Mouse (Mus musculus) olfactory bulb, adult 2 months (tissue): Measurements from ENCODE around the gene Pusl1. TPM values are rescaled to one million over a fixed set of nuclear protein-coding genes. Genes with fewer than 3 reads are reported as not detected.

ENCODE experiments used
- H3K27ac ChIP-seq: fragments of 200-500 bp; 2 replicates; pipeline ENCODE4 v1.5.1; 2012; ENCODE audit warnings: low read depth, low read length; ENCODE audit not compliant: insufficient read depth
- H3K4me1 ChIP-seq: fragments of 200-500 bp; 2 replicates; pipeline ENCODE4 v1.6.1; 2012; ENCODE audit warnings: low read length; ENCODE audit not compliant: control insufficient read depth, insufficient read depth
- H3K4me3 ChIP-seq: fragments of 200-500 bp; 2 replicates; pipeline ENCODE4 v1.5.1; 2012; ENCODE audit warnings: mild to moderate bottlenecking, low read depth, low read length, moderate library complexity; ENCODE audit not compliant: insufficient read depth
- CTCF ChIP-seq: fragments of 200-500 bp; IDR thresholded peaks from 2 replicates; pipeline ENCODE4 v1.5.1; 2012; ENCODE audit warnings: low read depth, mild to moderate bottlenecking, low read length, moderate library complexity; ENCODE audit not compliant: insufficient read depth
- POLR2A ChIP-seq: fragments of 200-500 bp; IDR thresholded peaks from 2 replicates; pipeline ENCODE4 v1.6.1; 2012; ENCODE audit warnings: mild to moderate bottlenecking, low read depth, low read length, moderate library complexity; ENCODE audit not compliant: insufficient read depth
- WGBS: fragments of 180-500 bp; shearing (Covaris S2); methylation state at CpG from one replicate; pipeline ENCODE4 v1.1.7; 2018; 5-methylcytosine and 5-hydroxymethylcytosine counted together
- polyA plus RNA-seq: library from polyadenylated mRNA; stranded (reverse); fragments of >200 nt; gene quantifications from 2 replicates; pipeline ENCODE4 v1.2.4, GENCODE M21; 2012; ENCODE audit warnings: low replicate concordance; ENCODE audit not compliant: missing spikeins, insufficient read depth, insufficient read length

Pusl1 gene
- polyA plus RNA-seq, 1 experiment = not detected

DNA sequence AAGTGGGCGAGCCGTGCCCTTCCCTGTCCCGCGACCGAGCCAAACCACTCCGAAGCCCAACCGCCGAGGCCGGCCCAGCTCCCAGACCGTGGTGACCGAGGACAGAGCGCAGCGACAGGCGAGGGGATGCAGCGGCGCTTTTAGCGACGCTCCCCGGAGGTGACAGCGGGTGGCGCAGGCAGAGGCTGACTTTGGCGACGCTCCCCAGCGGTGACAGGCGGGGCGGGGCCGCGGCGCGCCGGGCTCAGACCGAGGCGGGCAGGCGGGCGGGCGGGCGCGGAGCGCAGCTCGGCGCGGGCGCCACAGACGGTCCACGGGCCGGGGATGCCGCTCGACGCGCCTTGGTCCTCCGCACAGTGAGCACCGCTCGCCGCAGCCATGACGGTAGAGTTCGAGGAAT lies 436 bp upstream of the Pusl1 start:
- Histone ChIP-seq H3K4me1 (peaks cover 40% of the 10 kb centered on the region), H3K4me3 (peak overlapping the region; percentile 91), H3K27ac (peak overlapping the region; percentile 99)
- 1% methylated on average over 56 of the region's 56 CpGs for WGBS
- TF ChIP-seq POLR2A = peak; percentile 85
- TF ChIP-seq CTCF = no peak

DNA sequence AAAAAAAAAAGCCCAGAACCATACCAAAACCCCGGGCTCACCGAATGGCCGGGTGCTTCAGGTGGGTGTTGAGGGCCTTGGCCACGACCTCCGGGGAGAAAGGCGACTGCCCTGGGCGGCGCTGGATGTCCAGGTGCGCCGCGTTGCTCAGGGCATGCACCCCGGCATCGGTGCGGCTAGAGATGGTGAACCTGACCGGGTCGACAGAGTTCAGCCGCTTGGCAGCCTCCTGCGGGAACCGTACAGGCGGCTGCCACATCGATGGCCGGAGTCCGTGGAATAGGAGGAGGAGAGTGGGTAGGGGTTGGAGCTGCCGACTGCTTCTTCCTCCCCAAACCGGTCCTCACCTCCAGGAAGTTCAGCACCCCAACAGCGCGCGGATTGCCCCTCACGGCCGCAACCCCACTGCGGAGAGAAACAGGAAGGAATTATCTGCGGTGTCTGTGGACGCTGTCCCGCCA lies 540 bp downstream of the Pusl1 start:
- peaks cover 40% of the 10 kb centered on the region for H3K4me1 ChIP-seq
- H3K27ac ChIP-seq = no peak overlapping the region
- TF ChIP-seq POLR2A (no peak), CTCF (no peak)
- WGBS = under 1% methylated on average over 34 of the region's 34 CpGs
- peak overlapping the region; percentile 91 for H3K4me3 ChIP-seq

DNA sequence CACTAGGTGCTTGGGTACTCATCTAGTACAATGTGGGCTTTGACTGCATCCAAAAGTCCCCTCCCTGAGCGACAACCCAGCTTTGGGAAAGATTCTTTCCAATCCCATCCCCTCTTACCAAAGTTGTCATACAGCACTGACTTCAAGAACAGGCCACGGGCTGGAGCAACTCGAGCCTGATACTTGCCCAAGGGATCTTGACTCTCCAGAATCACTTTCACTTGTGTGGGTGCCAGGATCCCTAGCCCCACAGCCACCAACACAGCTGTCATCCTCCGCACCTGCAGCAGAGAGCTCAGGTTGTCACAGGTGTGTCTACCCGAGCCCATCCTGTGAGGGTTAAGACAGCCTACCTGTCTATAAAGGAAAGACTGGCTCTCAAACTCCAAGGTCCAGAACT lies 2.3 kb downstream of the Pusl1 start:
- no peak for TF ChIP-seq POLR2A
- no peak for TF ChIP-seq CTCF
- WGBS = 87% methylated on average over 5 of the region's 5 CpGs
- Histone ChIP-seq H3K27ac (no peak overlapping the region), H3K4me3 (no peak overlapping the region), H3K4me1 (peaks cover 26% of the 10 kb centered on the region)

DNA sequence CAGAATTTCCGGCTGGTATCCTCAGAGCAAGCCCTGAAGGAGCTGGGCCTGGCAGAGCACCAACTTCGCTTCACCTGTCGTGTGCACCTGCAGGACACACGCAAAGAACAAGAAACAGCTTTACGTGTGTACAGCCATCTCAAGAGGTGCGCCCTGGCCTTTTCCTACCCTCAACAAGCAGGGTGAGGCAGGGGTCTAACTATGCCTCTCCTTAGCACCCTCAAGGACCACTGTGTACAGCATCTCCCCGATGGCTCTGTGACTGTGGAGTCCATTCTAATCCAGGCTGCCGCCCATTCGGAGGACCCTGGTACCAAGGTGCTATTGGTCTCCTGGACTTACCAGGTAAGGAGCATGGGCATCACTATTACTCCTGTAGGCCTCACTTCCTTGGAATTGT lies 3.4 kb downstream of the Pusl1 start:
- 95% methylated on average over 9 of the region's 9 CpGs for WGBS
- TF ChIP-seq CTCF (no peak), POLR2A (no peak)
- no peak overlapping the region for H3K27ac ChIP-seq
- peaks cover 16% of the 10 kb centered on the region for H3K4me1 ChIP-seq
- no peak overlapping the region for H3K4me3 ChIP-seq

DNA sequence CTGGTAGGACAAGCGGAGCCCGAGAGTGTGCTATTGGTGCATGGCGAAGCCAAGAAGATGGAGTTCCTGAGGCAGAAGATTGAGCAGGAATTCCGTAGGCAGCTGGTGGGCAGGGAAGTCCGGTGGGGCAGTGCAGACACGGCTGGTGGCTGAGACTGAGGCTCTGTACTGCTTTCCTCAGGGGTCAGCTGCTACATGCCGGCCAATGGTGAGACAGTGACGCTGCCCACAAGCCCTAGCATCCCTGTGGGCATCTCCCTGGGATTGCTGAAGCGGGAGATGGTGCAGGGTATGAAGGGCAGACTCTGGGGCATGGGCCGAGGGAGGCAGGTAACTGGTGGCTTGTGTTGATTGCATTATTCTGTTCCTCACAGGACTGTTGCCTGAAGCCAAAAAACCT lies 3.9 kb downstream of the Pusl1 start:
- WGBS = 86% methylated on average over 10 of the region's 10 CpGs
- peaks cover 16% of the 10 kb centered on the region for H3K4me1 ChIP-seq

DNA sequence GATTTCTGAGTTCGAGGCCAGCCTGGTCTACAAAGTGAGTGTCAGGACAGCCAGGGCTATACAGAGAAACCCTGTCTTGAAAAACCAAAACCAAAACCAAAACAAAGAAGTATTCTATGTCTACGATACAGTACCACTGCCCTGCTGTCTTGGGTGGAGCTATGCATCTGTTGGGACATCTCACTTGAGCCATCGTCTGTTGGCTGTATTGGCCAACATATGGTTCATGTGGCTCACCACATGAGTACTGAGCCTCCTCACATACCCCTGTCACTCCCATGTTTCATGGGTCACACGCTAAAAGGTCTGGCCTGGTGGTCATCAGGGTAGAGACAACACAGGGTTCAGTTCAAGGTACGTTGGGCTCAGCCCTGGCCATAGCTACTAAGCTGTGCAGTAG lies 5.3 kb downstream of the Pusl1 start:
- TF ChIP-seq POLR2A (no peak), CTCF (no peak)
- WGBS = 93% methylated on average over 5 of the region's 5 CpGs
- H3K4me3 ChIP-seq = no peak overlapping the region
- H3K4me1 ChIP-seq = peaks cover 16% of the 10 kb centered on the region
- no peak overlapping the region for H3K27ac ChIP-seq

More for the DNA sequence above, 3.9 kb downstream of the Pusl1 start:
- Histone ChIP-seq H3K4me3 (no peak overlapping the region), H3K27ac (no peak overlapping the region)
- TF ChIP-seq POLR2A = no peak
- TF ChIP-seq CTCF = no peak

DNA sequence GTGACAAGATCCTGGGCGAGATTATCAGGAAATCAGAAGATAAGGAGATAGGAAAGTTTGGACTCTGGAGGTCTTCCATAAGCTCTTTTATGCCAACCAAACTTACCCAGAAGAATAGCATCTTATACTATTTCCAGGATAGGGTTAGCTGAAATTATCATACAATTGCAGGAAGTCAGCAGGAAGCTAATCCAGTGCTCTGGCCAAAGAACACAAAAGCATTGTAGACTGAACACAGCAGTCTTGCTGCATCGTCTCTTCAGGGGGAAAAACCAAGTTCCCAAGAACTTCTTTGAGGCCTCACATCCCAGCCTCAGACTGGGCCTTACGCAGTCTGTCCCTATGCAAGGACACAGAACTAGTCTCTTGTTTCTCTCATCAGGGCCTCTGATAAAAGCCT lies 8.0 kb downstream of the Pusl1 start:
- no peak overlapping the region for H3K4me3 ChIP-seq
- 77% methylated on average over 3 of the region's 3 CpGs for WGBS
- TF ChIP-seq POLR2A (no peak), CTCF (no peak)
- H3K27ac ChIP-seq = no peak overlapping the region
- no peaks in the 10 kb centered on the region for H3K4me1 ChIP-seq

DNA sequence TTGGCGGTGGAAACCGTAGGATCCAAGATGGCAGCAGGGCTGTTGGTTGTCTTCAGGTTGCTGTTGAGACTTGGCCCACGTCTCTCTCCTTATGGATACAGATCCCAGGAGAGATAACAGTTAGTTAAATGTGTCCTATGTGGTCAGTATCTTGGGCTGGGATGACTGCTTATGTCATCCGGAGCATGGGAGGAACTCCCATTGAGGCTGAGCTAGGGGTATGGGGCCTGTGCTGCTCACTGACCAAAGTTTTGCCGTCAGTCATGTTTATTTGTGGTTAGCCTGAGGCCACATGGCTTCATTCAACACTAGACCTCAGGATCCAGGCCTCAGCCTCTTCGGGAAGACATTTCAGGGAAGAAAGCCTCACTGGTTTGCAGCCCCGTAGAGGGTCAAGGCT lies 20.2 kb downstream of the Pusl1 start:
- 92% methylated on average over 7 of the region's 7 CpGs for WGBS
- no peak overlapping the region for H3K4me3 ChIP-seq
- peaks cover 15% of the 10 kb centered on the region for H3K4me1 ChIP-seq
- TF ChIP-seq CTCF (no peak), POLR2A (no peak)
- no peak overlapping the region for H3K27ac ChIP-seq

DNA sequence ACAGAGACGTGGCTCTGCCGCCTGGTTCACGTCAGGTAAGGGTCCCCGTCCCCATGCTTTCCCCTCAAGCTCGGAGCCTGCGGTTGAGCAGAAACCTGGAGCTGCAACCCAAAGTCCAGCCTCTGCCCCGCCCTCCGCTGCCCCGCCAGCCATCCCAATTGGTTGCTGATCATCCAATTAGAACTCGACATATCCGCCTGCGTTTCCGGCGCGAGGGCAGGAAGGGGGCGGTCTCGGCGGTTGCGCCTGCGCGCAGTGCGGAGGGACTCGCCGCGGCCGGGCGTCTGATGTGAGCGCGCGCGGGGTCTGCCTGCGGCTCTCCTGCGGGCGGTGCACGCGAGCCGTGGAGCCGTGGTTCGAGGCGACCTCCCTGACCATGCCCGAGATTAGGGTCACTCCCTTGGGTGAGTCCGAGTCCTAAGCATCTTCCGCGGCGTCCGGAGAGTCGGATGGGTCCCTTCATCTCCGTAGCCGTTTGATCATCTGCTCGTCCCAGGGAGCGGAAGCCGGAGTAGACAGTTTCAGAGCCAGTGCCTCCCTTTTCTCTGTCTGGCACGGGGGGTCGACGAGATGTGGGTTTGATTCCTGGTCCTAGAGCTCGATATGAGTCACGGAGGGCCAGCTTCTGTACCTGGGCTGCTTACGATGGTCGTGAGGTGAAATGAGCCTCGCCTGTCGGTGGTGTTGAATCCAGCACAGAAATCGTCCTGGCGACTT lies 22.1 kb downstream of the Pusl1 start, which contains the start of the genes Cptp and Ints11:
Gene Cptp (minus strand): TSS at position 124 of the 717 bp plus-strand sequence.
Gene Ints11 (plus strand): TSS at position 230 of the 717 bp plus-strand sequence.
- H3K27ac ChIP-seq = peak within 1 kb of the TSS; percentile 22; the same call in 1 of the 2 replicates
- H3K4me1 ChIP-seq = peaks cover 15% of the 10 kb centered on the region
- under 1% methylated on average over 63 of the region's 63 CpGs for WGBS
- TF ChIP-seq CTCF (no peak), POLR2A (peak; percentile 94)
- peak within 1 kb of the TSS; percentile 78 for H3K4me3 ChIP-seq
